Mouse (Mus musculus) embryonic fibroblast, embryonic 13.5 days (primary cell): ENCODE results near the gene C730034F03Rik. TPM values are rescaled to one million over a fixed set of nuclear protein-coding genes. Genes with fewer than 3 reads are reported as not detected.

Source experiments
- H3K27ac ChIP-seq: 2 replicates; pipeline ENCODE4 v1.5.1; 2012; ENCODE audit warnings: low read length, control low read depth, inconsistent platforms; ENCODE audit not compliant: insufficient read depth
- H3K4me1 ChIP-seq: 2 replicates; pipeline ENCODE4 v1.6.1; 2011; ENCODE audit warnings: low read length; ENCODE audit not compliant: control insufficient read depth, insufficient read depth
- H3K4me3 ChIP-seq: 2 replicates; pipeline ENCODE4 v1.5.1; 2011; ENCODE audit warnings: mild to moderate bottlenecking, control low read depth, low read length; ENCODE audit not compliant: insufficient read depth
- CTCF ChIP-seq: IDR thresholded peaks from 2 replicates; pipeline ENCODE4 v1.5.1; 2011; ENCODE audit warnings: mild to moderate bottlenecking, control low read depth, low read length, moderate library complexity, borderline replicate concordance; ENCODE audit not compliant: insufficient read depth
- POLR2A ChIP-seq: IDR thresholded peaks from 2 replicates; pipeline ENCODE4 v1.6.1; 2011; ENCODE audit warnings: low read depth, mild to moderate bottlenecking, control low read depth, low read length, moderate library complexity
- polyA plus RNA-seq: library from polyadenylated mRNA; stranded (reverse); fragments of >200 nt; gene quantifications from 2 replicates; pipeline ENCODE4 v1.2.4, GENCODE M21; 2011; ENCODE audit warnings: low read depth; ENCODE audit not compliant: missing spikeins, insufficient read length

Gene C730034F03Rik
- polyA plus RNA-seq, 1 experiment = 1.4 TPM

GRCm38 (mm10) chr15:89455642-89456041, 26.3 kb downstream of the C730034F03Rik start:
- TF ChIP-seq POLR2A (no peak), CTCF (no peak)
- Histone ChIP-seq H3K4me1 (no peaks in the 10 kb centered on the region), H3K4me3 (no peak overlapping the region), H3K27ac (no peak overlapping the region)

GRCm38 (mm10) chr15:89458942-89459341, 29.6 kb downstream of the C730034F03Rik start:
- TF ChIP-seq POLR2A = no peak
- no peak for TF ChIP-seq CTCF
- Histone ChIP-seq H3K4me3 (no peak overlapping the region), H3K4me1 (no peaks in the 10 kb centered on the region), H3K27ac (no peak overlapping the region)

GRCm38 (mm10) chr15:89459821-89460220, 30.4 kb downstream of the C730034F03Rik start:
- H3K4me1 ChIP-seq = no peaks in the 10 kb centered on the region
- H3K4me3 ChIP-seq = no peak overlapping the region
- no peak overlapping the region for H3K27ac ChIP-seq
- no peak for TF ChIP-seq CTCF
- no peak for TF ChIP-seq POLR2A

GRCm38 (mm10) chr15:89460298-89460697, 30.9 kb downstream of the C730034F03Rik start:
- H3K27ac ChIP-seq = no peak overlapping the region
- H3K4me3 ChIP-seq = no peak overlapping the region
- no peak for TF ChIP-seq POLR2A
- no peak for TF ChIP-seq CTCF
- H3K4me1 ChIP-seq = no peaks in the 10 kb centered on the region

GRCm38 (mm10) chr15:89461321-89461720, 31.9 kb downstream of the C730034F03Rik start:
- Histone ChIP-seq H3K4me1 (no peaks in the 10 kb centered on the region), H3K27ac (no peak overlapping the region), H3K4me3 (no peak overlapping the region)
- no peak for TF ChIP-seq CTCF
- TF ChIP-seq POLR2A = no peak

- Histone ChIP-seq H3K27ac (no peak overlapping the region), H3K4me1 (no peaks in the 10 kb centered on the region), H3K4me3 (no peak overlapping the region)
- TF ChIP-seq CTCF = no peak
- TF ChIP-seq POLR2A = no peak
Observed at GRCm38 (mm10) chr15:89462176-89462575, 32.8 kb downstream of the C730034F03Rik start.

GRCm38 (mm10) chr15:89463334-89464235, 34.2 kb downstream of the C730034F03Rik start:
- no peak overlapping the region for H3K4me3 ChIP-seq
- TF ChIP-seq CTCF (no peak), POLR2A (no peak)
- no peaks in the 10 kb centered on the region for H3K4me1 ChIP-seq
- no peak overlapping the region for H3K27ac ChIP-seq

- Histone ChIP-seq H3K4me1 (no peaks in the 10 kb centered on the region), H3K27ac (no peak overlapping the region), H3K4me3 (no peak overlapping the region)
- no peak for TF ChIP-seq POLR2A
- TF ChIP-seq CTCF = no peak
Observed at GRCm38 (mm10) chr15:89465052-89465451, 35.7 kb downstream of the C730034F03Rik start.

- no peaks in the 10 kb centered on the region for H3K4me1 ChIP-seq
- no peak for TF ChIP-seq CTCF
- no peak for TF ChIP-seq POLR2A
- H3K27ac ChIP-seq = no peak overlapping the region
- H3K4me3 ChIP-seq = no peak overlapping the region
Observed at GRCm38 (mm10) chr15:89468577-89468976, 39.2 kb downstream of the C730034F03Rik start.

- no peak for TF ChIP-seq CTCF
- TF ChIP-seq POLR2A = no peak
- no peak overlapping the region for H3K4me3 ChIP-seq
- H3K4me1 ChIP-seq = no peaks in the 10 kb centered on the region
Observed at GRCm38 (mm10) chr15:89471476-89471875, 42.1 kb downstream of the C730034F03Rik start.

More at GRCm38 (mm10) chr15:89471476-89471875, 42.1 kb downstream of the C730034F03Rik start:
- H3K27ac ChIP-seq = no peak overlapping the region
